Comparison of ENCODE assay signal across 8 mouse cellular contexts in genomic region chrX:152768891-152769599, GRCm38 (mm10). TPM values are rescaled to one million over a fixed set of nuclear protein-coding genes. Genes with fewer than 3 reads are reported as not detected.
DNase-seq lines count a peak whose midpoint lies in the region; ATAC-seq and TF ChIP-seq lines count a peak whose summit lies in the region.

TSS of gene Shroom2 (minus strand) at chrX:152769465.

- no peaks in the 10 kb centered on the region for H3K4me1 ChIP-seq in heart, postnatal 0 days (ENCODE audit: control insufficient read depth, insufficient read depth)
- H3K4me1 ChIP-seq in lung, embryonic 15.5 days = 0 out of 2 replicates have a peak, but pooled peaks cover 3% of the 10 kb centered on the region

- H3K4me2 ChIP-seq in heart, postnatal 0 days (ENCODE audit: low read depth, low read length) = peak within 1 kb of the TSS; percentile 68
- peak within 1 kb of the TSS; percentile 56 for H3K4me2 ChIP-seq in lung, embryonic 15.5 days

- no peak for TF ChIP-seq EP300 in heart, postnatal 0 days (IDR thresholded peaks at IDR 0.05; ENCODE audit: low read depth)

- no peaks in the 10 kb centered on the region for H3K27me3 ChIP-seq in heart, postnatal 0 days (ENCODE audit: control insufficient read depth, insufficient read depth, low read length)
- H3K27me3 ChIP-seq in lung, embryonic 15.5 days = 0 out of 2 replicates have a peak, but pooled peaks cover 3% of the 10 kb centered on the region

- 9% methylated on average over 47 of the region's 55 CpGs for WGBS in heart, postnatal 0 days
- 14% methylated on average over 52 of the region's 55 CpGs for WGBS in lung, embryonic 15.5 days

- H3K36me3 ChIP-seq in heart, postnatal 0 days (replicated peaks; ENCODE audit: control insufficient read depth, insufficient read depth, low read length) = no peaks in the 10 kb centered on the region
- no peaks in the 10 kb centered on the region for H3K36me3 ChIP-seq in lung, embryonic 15.5 days

- no peaks in the 10 kb centered on the region for H3K9me3 ChIP-seq in heart, postnatal 0 days (replicated peaks; ENCODE audit: control insufficient read depth, low read length)
- H3K9me3 ChIP-seq in lung, embryonic 15.5 days = no peaks in the 10 kb centered on the region

- peak within 1 kb of the TSS; percentile 77 for H3K9ac ChIP-seq in heart, postnatal 0 days (replicated peaks; ENCODE audit: low read depth, low read length)
- H3K9ac ChIP-seq in lung, embryonic 15.5 days = peak within 1 kb of the TSS; percentile 62

- H3K4me3 ChIP-seq in heart, postnatal 0 days (ENCODE audit: low read depth, low read length) = peak within 1 kb of the TSS; percentile 75
- H3K4me3 ChIP-seq in lung, embryonic 15.5 days = peak within 1 kb of the TSS; percentile 64

- no peak for TF ChIP-seq CTCF in heart, postnatal 0 days (IDR thresholded peaks at IDR 0.05; ENCODE audit: low read depth)

- DNase-seq in ovary, postnatal 14 days (ENCODE audit: low spot score) = peak; percentile 6
- no peak for DNase-seq in ovary, adult 18-20 months (ENCODE audit: low spot score)
- DNase-seq in embryo, embryonic 11.5 days (ENCODE audit: low read depth, low spot score) = peak; percentile 9
- DNase-seq in heart, postnatal 0 days (ENCODE audit: low spot score) = no peak
- peak; percentile 45 to 69 for DNase-seq in kidney, postnatal 4 days
- DNase-seq in testis, postnatal 14 days (ENCODE audit: low spot score) = peak; percentile 40
- DNase-seq in spleen, postnatal 4 days (ENCODE audit: low spot score in 2 of 2) = no peak

- peak within 1 kb of the TSS; percentile 80 for H3K27ac ChIP-seq in heart, postnatal 0 days (ENCODE audit: low read depth)
- peak within 1 kb of the TSS; percentile 86 for H3K27ac ChIP-seq in lung, embryonic 15.5 days

- ATAC-seq in heart, postnatal 0 days (ENCODE audit: insufficient read depth, low read depth) = peak; percentile 80
- peak; percentile 77 for ATAC-seq in lung, embryonic 15.5 days (ENCODE audit: borderline replicate concordance, extremely low read depth, low FRiP score, low TSS enrichment)

RNA-seq across cellular contexts. Expression of gene Shroom2, which starts in this region (rescaled TPM):
- total RNA-seq in heart, postnatal 0 days (2014; rRNA removed; ENCODE audit: low replicate concordance) = 13.5 and 17.1 TPM in 2 replicates
- 1.5 and 2.0 TPM in 2 replicates for polyA plus RNA-seq in heart, postnatal 0 days (2015; fragmentation: Nextera tagmentation; extraction: Ambion mirVana)
- 6.6 and 7.3 TPM in 2 replicates for polyA plus RNA-seq in lung, embryonic 15.5 days (2015; fragmentation: Nextera tagmentation; extraction: Ambion mirVana)

Comparison
In these comparisons a context has a peak if more than half of its experiments do, and no peak if none do; other contexts are left out.
1. DNase-seq: peak in ovary, postnatal 14 days (single experiment), embryo, embryonic 11.5 days (single experiment), kidney, postnatal 4 days (2 of 2) and testis, postnatal 14 days (single experiment); none in ovary, adult 18-20 months (single experiment), heart, postnatal 0 days (single experiment) and spleen, postnatal 4 days (0 of 2).